Mouse (Mus musculus) kidney, adult 2 months (tissue): ENCODE measurements around the gene Sox5.

Experiments
- CTCF ChIP-seq: fragments of 200-500 bp; conservative IDR thresholded peaks from 2 replicates; pipeline ENCODE4 v1.5.1; 2011; ENCODE audit warnings: low read depth, mild to moderate bottlenecking, control low read depth, low read length, moderate library complexity, mixed read lengths; ENCODE audit not compliant: insufficient read depth, insufficient read length
- POLR2A ChIP-seq: fragments of 200-500 bp; IDR thresholded peaks from one replicate; pipeline ENCODE4 v1.6.1; 2011; ENCODE audit warnings: low read depth, low read length, control low read depth

- TF ChIP-seq POLR2A (no peak), CTCF (no peak)
Measured at GRCm38 (mm10) chr6:144337436-144337969, 444.3 kb downstream of the Sox5 start.
